Mouse (Mus musculus) layer of hippocampus, adult 2 months (tissue): ENCODE measurements around the gene Prlr. TPM values are rescaled to one million over a fixed set of nuclear protein-coding genes. Genes with fewer than 3 reads are reported as not detected.

Experiments used
- DNase-seq, 2 experiments: peaks; one replicate each; pipeline ENCODE4 v3.0.0; 2022; ENCODE audit warnings: low spot score in 2 of 2
- H3K27ac ChIP-seq: fragments of 200-600 bp; 2 replicates; pipeline ENCODE4 v1.8.1; 2022
- H3K4me3 ChIP-seq: fragments of 200-600 bp; 2 replicates; pipeline ENCODE4 v1.8.1; 2022; ENCODE audit warnings: mild to moderate bottlenecking
- CTCF ChIP-seq: fragments of 200-600 bp; conservative IDR thresholded peaks from 2 replicates; pipeline ENCODE4 v1.8.1; 2022; ENCODE audit warnings: antibody characterized with exemption, mild to moderate bottlenecking, moderate library complexity
- total RNA-seq, 2 experiments: library from RNA; stranded (reverse); gene quantifications; 2 replicates each; pipeline ENCODE4 v1.2.3; 2021

Prlr gene
- total RNA-seq, 2 experiments from 2014 or later = 3.5 to 4.3 TPM

- Histone ChIP-seq H3K4me3 (no peak overlapping the region), H3K27ac (no peak overlapping the region)
- DNase-seq = no peak
- TF ChIP-seq CTCF = no peak
Measured at GRCm38 (mm10) chr15:10299467-10299866, 122.4 kb downstream of the Prlr start.

DNA sequence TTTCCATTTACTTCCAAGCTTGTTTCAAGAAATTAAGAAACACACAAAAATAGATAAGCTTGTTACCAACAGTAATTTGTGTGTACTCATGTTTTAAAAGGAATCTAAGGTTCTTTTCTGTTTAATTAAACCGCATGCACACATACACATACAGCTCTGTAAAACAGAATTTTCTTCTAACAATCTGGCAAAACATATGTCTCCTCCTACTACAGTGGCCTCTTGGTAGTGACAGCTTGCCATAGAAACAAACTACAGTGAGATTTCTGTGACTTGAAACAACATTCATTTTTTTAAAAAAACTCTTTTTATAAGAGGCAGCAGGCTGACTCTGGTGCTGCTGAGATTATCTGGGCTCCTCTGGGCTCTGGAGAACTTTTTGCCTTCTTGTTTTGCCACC is 129.4 kb downstream of the Prlr start:
- Histone ChIP-seq H3K27ac (no peak overlapping the region), H3K4me3 (no peak overlapping the region)
- DNase-seq = peak in 1 of 2 experiments; percentile 65
- TF ChIP-seq CTCF = no peak

- no peak overlapping the region for H3K27ac ChIP-seq
- TF ChIP-seq CTCF = no peak
- DNase-seq = no peak
- H3K4me3 ChIP-seq = no peak overlapping the region
Measured at GRCm38 (mm10) chr15:10311826-10312225, 134.8 kb downstream of the Prlr start.

DNA sequence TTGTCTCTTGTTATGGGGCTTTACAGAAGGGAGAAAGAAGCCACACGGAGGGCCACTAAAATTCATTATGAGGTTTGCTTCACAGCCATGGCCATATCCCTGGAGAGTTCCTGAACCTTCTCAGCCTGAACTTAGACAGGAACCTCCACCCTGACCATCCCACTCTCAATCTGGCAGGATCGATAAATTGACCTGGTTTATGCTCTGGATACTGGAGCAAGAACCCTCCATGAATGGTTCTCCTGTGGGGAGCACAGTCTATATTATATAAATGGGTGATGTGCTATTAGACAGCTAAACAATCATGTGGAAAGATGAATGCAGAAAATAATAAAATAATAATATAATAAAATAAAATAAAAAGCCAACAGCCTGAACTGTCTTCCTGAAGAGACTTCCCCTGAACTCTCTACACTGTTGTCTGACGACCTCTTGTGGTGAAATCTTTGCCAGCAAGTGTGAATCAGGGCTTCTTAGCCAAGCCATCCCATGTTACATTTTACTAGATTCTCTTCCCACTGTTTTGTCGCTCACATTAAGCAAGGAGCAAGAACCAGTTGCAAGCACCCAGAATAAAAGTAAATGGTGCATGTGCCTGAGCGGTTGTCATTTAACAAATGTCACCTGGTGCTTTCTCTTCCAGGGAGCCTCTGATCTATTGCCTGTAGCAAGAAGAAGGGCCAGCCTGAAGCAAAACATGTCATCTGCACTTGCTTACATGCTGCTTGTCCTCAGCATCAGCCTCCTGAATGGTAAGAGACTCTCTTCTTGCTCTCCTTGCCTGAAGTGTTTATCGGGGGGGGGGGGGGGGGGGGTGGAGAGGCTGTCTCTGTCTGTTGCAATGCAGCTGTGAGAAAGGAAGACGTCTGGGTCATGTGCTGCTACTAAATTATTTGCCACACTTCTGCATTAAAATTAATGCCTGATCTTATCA is 136.8 kb downstream of the Prlr start:
- no peak overlapping the region for H3K27ac ChIP-seq
- DNase-seq = peak; percentile 62 to 76
- peak; percentile 89 for TF ChIP-seq CTCF
- no peak overlapping the region for H3K4me3 ChIP-seq

- DNase-seq = no peak
- H3K4me3 ChIP-seq = no peak within 1 kb of the TSS
- no peak for TF ChIP-seq CTCF
- no peak within 1 kb of the TSS for H3K27ac ChIP-seq
Measured at GRCm38 (mm10) chr15:10325080-10325479, 148.0 kb downstream of the Prlr start, which contains the start of gene Gm21973. Gene Gm21973 (plus strand): TSS chr15:10325380.

DNA sequence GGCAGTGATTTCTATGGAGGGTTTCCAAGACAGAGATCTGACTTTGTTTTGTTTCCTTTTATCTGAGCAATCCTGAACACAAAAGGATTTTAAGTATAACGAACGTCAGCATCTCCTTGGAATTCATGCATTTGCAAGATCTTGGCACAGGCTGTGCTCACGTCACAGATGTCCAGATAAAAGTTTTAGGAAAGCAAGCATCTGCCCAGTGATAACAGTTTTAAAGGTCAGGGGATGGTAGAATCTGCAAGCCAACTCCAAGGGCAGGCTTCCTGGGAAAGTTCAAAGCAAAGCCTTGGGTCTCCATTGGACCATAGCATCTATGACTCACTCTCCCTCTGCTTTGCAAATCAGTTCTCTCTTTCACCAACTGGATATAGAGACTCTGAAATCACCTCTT is 153.6 kb downstream of the Prlr start:
- no peak overlapping the region for H3K27ac ChIP-seq
- H3K4me3 ChIP-seq = no peak overlapping the region
- TF ChIP-seq CTCF = no peak
- DNase-seq = no peak

DNA sequence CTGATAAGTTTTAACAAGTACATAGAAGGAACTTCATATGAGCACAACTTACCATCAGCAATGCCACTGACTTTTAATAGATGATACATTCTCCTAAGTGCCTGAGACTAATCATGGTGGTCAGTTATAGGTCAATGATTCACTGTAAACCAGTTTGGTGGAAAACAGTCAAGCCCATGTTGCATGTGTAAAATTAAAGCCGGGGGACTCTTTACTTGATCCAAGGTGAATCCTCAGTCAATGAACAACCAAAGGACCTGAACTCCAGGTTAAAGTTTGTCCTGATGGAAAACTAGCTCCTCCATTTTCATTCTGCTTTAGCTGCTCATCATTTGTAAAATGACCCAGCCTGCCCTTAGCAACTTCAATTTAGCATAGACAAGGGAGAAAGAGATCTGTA is 155.5 kb downstream of the Prlr start:
- Histone ChIP-seq H3K4me3 (no peak overlapping the region), H3K27ac (no peak overlapping the region)
- TF ChIP-seq CTCF = no peak
- DNase-seq = no peak

GRCm38 (mm10) chr15:10338606-10339005 is 161.6 kb downstream of the Prlr start:
- DNase-seq = no peak
- no peak overlapping the region for H3K4me3 ChIP-seq
- no peak overlapping the region for H3K27ac ChIP-seq
- TF ChIP-seq CTCF = no peak

- DNase-seq = no peak
- Histone ChIP-seq H3K4me3 (no peak overlapping the region), H3K27ac (no peak overlapping the region)
- no peak for TF ChIP-seq CTCF
Measured at GRCm38 (mm10) chr15:10347044-10347443, 170.0 kb downstream of the Prlr start.

DNA sequence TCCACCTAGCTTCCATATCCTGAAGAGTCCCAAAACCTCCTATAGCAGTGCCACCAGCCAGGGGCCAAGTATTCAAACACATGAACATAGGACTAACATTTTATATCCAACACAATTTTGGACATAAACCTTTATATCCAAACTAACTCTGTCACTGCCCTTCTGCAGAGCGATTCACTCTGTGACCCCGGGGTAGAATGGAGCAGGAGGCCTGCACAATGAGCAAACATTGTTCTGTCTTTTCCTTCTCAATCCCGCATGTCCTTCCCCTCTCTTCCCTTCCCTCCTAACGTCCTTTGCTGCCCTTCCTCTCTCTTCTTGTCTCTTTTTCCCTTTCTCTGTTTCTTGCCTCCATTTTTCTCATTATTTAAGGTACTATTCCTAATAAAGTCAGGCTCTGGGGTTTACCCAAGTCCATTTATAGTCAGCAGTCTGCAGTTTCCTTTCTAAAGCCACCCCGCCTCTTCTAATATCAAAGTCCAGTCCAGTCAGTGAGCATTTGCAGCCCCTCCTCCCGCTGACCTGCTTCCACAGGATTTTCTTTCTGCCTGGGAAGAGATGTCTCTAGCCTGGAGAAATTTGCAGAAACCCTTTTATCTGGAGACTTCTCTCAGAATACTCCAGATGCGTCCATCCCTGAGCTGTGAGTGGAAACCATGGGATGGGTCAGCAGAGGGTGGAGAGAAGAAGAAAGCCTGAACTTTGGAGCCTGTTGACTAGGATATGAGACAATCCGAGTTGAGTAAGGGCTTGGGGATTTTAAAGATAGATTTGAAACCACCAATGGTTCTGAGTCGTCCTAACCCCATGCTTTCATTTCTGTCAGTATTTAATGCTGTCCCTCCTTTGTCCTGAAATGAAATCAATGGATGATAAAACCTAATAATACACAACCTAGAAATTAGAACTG is 181.3 kb downstream of the Prlr start, which contains the start of gene Agxt2:
Gene Agxt2 (plus strand): TSS at position 494 of the 910 bp plus-strand sequence.
- Histone ChIP-seq H3K27ac (no peak within 1 kb of the TSS), H3K4me3 (no peak within 1 kb of the TSS)
- no peak for TF ChIP-seq CTCF
- no peak for DNase-seq

- TF ChIP-seq CTCF = no peak
- no peak for DNase-seq
- no peak overlapping the region for H3K4me3 ChIP-seq
- no peak overlapping the region for H3K27ac ChIP-seq
Measured at GRCm38 (mm10) chr15:10366331-10366730, 189.3 kb downstream of the Prlr start.

GRCm38 (mm10) chr15:10375404-10375803 is 198.4 kb downstream of the Prlr start:
- no peak for TF ChIP-seq CTCF

DNA sequence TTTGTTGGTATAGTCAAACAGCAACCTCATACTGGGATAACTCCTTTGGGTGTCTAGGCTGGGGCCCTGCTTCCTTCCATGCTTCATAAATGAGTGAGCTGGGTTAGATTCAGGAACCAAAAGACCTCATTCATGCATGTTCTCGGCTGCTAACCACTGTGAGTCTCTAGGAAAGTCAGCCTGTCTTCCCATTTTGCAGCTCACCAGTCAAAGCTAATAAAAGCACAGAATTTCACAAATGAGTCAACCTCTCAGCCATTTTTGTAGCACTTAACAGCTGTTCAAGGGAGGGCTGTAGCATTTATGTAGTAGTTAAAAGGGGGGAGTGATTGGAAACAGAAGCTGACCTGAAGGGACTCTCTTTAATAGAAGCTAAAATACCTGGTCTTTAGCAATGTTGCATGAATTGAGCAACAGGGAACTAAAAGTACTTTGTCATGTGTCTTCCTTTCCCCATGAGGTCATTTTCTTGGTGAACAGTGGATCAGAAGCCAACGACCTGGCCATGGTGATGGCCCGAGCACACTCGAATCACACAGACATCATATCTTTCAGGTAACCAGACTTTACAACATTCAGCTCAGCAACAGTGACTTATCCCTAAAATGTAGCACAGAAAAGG is 201.4 kb downstream of the Prlr start:
- Histone ChIP-seq H3K4me3 (no peak overlapping the region), H3K27ac (no peak overlapping the region)
- no peak for DNase-seq
- TF ChIP-seq CTCF = no peak

More at GRCm38 (mm10) chr15:10375404-10375803, 198.4 kb downstream of the Prlr start:
- no peak for DNase-seq
- H3K27ac ChIP-seq = no peak overlapping the region
- H3K4me3 ChIP-seq = no peak overlapping the region
